Mouse (Mus musculus): ENCODE measurements around the gene Mrpl2. TPM values are rescaled to one million over a fixed set of nuclear protein-coding genes. Genes with fewer than 3 reads are reported as not detected.
A peak's percentile ranks its signal among the peaks of the same experiment; 100 is the strongest.

The Mrpl2 gene
- total RNA-seq, 2 experiments from 2014 or later = 130 to 134 TPM

- intact Hi-C loops (cut with DNase I) = loop anchor here (2.0 kb wide), 2 partner anchors 23 to 63 kb away; partner anchors contain the start of gene Rrp36
- DNase-seq = no peak
Measured at GRCm38 (mm10) chr17:46651755-46652547, 5.9 kb downstream of the Mrpl2 start.

GRCm38 (mm10) chr17:46656054-46656453, 10.0 kb downstream of the Mrpl2 start:
- intact Hi-C loops (cut with DNase I) = no loop called here
- DNase-seq = no peak

GRCm38 (mm10) chr17:46661351-46661750, 15.3 kb downstream of the Mrpl2 start:
- intact Hi-C loops (cut with DNase I) = no loop called here
- DNase-seq = no peak

- intact Hi-C loops (cut with DNase I) = no loop called here
- DNase-seq = no peak
Measured at GRCm38 (mm10) chr17:46661981-46662380, 16.0 kb downstream of the Mrpl2 start.

- peak in 1 of 2 experiments; percentile 16 for DNase-seq
- intact Hi-C loops (cut with DNase I) = no loop called here
Measured at GRCm38 (mm10) chr17:46662730-46663129, 16.7 kb downstream of the Mrpl2 start.

- intact Hi-C loops (cut with DNase I) = no loop called here
- DNase-seq = peak; percentile 26 to 31
Measured at GRCm38 (mm10) chr17:46667712-46668111, 21.7 kb downstream of the Mrpl2 start.

- intact Hi-C loops (cut with DNase I) = no loop called here
- no peak for DNase-seq
Measured at GRCm38 (mm10) chr17:46669911-46670310, 23.9 kb downstream of the Mrpl2 start.

- intact Hi-C loops (cut with DNase I) = loop anchor here (2.0 kb wide), 1 partner anchor 23 kb away; the partner anchor contains the start of gene Cul7
- DNase-seq = peak; percentile 92
Measured at GRCm38 (mm10) chr17:46673850-46674529, 28.0 kb downstream of the Mrpl2 start, which contains the start of gene Rrp36. Gene Rrp36, minus strand, starts transcription at chr17:46674352.

- no peak for DNase-seq
- intact Hi-C loops (cut with DNase I) = loop anchor here (2.0 kb wide), 1 partner anchor 24 kb away; the partner anchor contains the start of gene Cul7
Measured at GRCm38 (mm10) chr17:46674530-46675283, 28.7 kb downstream of the Mrpl2 start.

GRCm38 (mm10) chr17:46678416-46678815, 32.4 kb downstream of the Mrpl2 start, which contains the start of gene Mea1:
Gene Mea1, plus strand, starts transcription at chr17:46678793.
- intact Hi-C loops (cut with DNase I) = no loop called here
- peak in 1 of 2 experiments; percentile 42 for DNase-seq

GRCm38 (mm10) chr17:46678911-46679310, 32.9 kb downstream of the Mrpl2 start:
- intact Hi-C loops (cut with DNase I) = no loop called here
- DNase-seq = peak in 1 of 2 experiments; percentile 34

GRCm38 (mm10) chr17:46679843-46680759, 34.1 kb downstream of the Mrpl2 start:
- DNase-seq = peak in 1 of 2 experiments; percentile 57
- intact Hi-C loops (cut with DNase I) = loop anchor here (2.0 to 10.0 kb wide), 3 partner anchors 31 to 325 kb away; no protein-coding TSS in a partner anchor

- intact Hi-C loops (cut with DNase I) = loop anchor here (2.0 to 10.0 kb wide), 3 partner anchors 32 to 324 kb away; no protein-coding TSS in a partner anchor
- DNase-seq = peak; percentile 94 to 95
Measured at GRCm38 (mm10) chr17:46680760-46681373, 34.8 kb downstream of the Mrpl2 start, which contains the start of gene Klhdc3. Gene Klhdc3, minus strand, starts transcription at chr17:46680914.

GRCm38 (mm10) chr17:46681466-46682118, 35.6 kb downstream of the Mrpl2 start:
- DNase-seq = no peak
- intact Hi-C loops (cut with DNase I) = loop anchor here (2.0 to 10.0 kb wide), 3 partner anchors 31 to 323 kb away; no protein-coding TSS in a partner anchor

- no peak for DNase-seq
Measured at GRCm38 (mm10) chr17:46682654-46683389, 36.8 kb downstream of the Mrpl2 start.

GRCm38 (mm10) chr17:46685913-46686312, 39.9 kb downstream of the Mrpl2 start:
- intact Hi-C loops (cut with DNase I) = loop anchor here (10.0 kb wide), 1 partner anchor 319 kb away; no protein-coding TSS in a partner anchor
- DNase-seq = no peak

More at GRCm38 (mm10) chr17:46682654-46683389, 36.8 kb downstream of the Mrpl2 start:
- intact Hi-C loops (cut with DNase I) = loop anchor here (10.0 kb wide), 1 partner anchor 322 kb away; no protein-coding TSS in a partner anchor

- intact Hi-C loops (cut with DNase I) = no loop called here
- DNase-seq = no peak
Measured at GRCm38 (mm10) chr17:46690665-46691064, 44.6 kb downstream of the Mrpl2 start.

Data from heart, postnatal 36 days (tissue).